ENCODE assay signal across 28 mouse cellular contexts in the genomic region with DNA sequence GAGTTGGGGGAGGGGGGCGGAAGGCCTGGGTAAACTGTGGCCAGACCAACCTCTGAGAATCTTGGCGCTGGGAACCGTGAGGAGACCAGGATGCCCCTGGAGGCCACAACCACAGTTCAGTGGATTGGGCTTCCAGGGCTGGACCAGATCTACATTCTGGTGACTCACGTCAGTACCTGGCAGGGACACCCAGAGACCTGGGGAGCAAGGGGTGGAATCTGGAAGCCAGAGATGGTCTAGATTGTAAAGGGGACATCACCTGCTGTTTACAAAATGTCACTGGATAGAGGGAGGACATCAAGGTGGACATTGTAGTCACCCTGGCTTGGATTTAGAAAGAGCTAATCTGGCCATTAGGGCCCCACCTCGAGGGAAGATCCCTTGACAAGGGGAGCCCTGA. TPM values are rescaled to one million over a fixed set of nuclear protein-coding genes. Genes with fewer than 3 reads are reported as not detected.
A peak's percentile ranks its signal among the peaks of the same experiment; 100 is the strongest.
DNase-seq lines count a peak whose midpoint lies in the region; ATAC-seq and TF ChIP-seq lines count a peak whose summit lies in the region.
"Had no signal": no experiment of that assay in that cellular context is flagged by ENCODE, and none has a peak within 500 bp of the region (broad histone marks: within the 10 kb centered on the region; RNA-seq: fewer than 3 reads in every experiment).

No protein-coding gene starts in this region.

- in situ Hi-C loops in ES-E14 (cut with MboI; ENCODE audit: low sequenced_read_pairs in 2 of 2, unreplicated experiment in 2 of 2), result loop anchor here in 1 of 2 experiments (25.0 kb wide), 1 partner anchor 342 kb away; the partner anchor contains the start of gene Faap20

- H3K9me3 ChIP-seq in forebrain, embryonic 11.5 days (ENCODE audit: control insufficient read depth, low read length), result no peaks in the 10 kb centered on the region
- H3K9me3 ChIP-seq in forebrain, embryonic 13.5 days (replicated peaks), result no peaks in the 10 kb centered on the region
- H3K9me3 ChIP-seq in ES-E14 (ENCODE audit: control insufficient read depth, insufficient read depth, low read depth, low read length), result no peaks in the 10 kb centered on the region
- H3K9me3 ChIP-seq: forebrain, embryonic 10.5 days; forebrain, embryonic 15.5 days; G1E; hindbrain, embryonic 10.5 days; hindbrain, embryonic 13.5 days; intestine, embryonic 15.5 days; kidney, embryonic 15.5 days had no signal

- peak; percentile 30 to 55 for DNase-seq in cerebellum, adult 18-20 months
- DNase-seq in cerebellum, postnatal 4 days (ENCODE audit: low spot score in 2 of 2), result no peak
- peak; percentile 36 for DNase-seq in forebrain, embryonic 11.5 days (ENCODE audit: low spot score)
- no peak for DNase-seq in ES-E14 (ENCODE audit: low read depth, low spot score)
- peak; percentile 50 for DNase-seq in cerebellum, adult 9-11 months
- DNase-seq: adrenal gland, postnatal 10 days; adrenal gland, postnatal 36 days; gastrocnemius, postnatal 10 days; gastrocnemius, postnatal 36 days; heart, postnatal 36 days; kidney, adult 11 months; kidney, adult 8-10 months had no signal

- no peaks in the 10 kb centered on the region for H3K36me3 ChIP-seq in forebrain, embryonic 11.5 days (ENCODE audit: control insufficient read depth, insufficient read depth, low read length)
- 0 out of 2 replicates have a peak, but pooled peaks cover 5% of the 10 kb centered on the region for H3K36me3 ChIP-seq in forebrain, embryonic 13.5 days (ENCODE audit: poor library complexity, severe bottlenecking)
- H3K36me3 ChIP-seq in ES-E14 (ENCODE audit: control insufficient read depth, insufficient read depth, low read length, poor library complexity, severe bottlenecking), result no peaks in the 10 kb centered on the region
- H3K36me3 ChIP-seq: forebrain, embryonic 10.5 days; forebrain, embryonic 15.5 days; G1E; hindbrain, embryonic 10.5 days; hindbrain, embryonic 13.5 days; intestine, embryonic 15.5 days; kidney, embryonic 15.5 days had no signal

- no peaks in the 10 kb centered on the region for H3K27me3 ChIP-seq in forebrain, embryonic 11.5 days (ENCODE audit: control insufficient read depth, insufficient read depth, low read length)
- 0 out of 2 replicates have a peak, but pooled peaks cover 13% of the 10 kb centered on the region for H3K27me3 ChIP-seq in forebrain, embryonic 13.5 days
- H3K27me3 ChIP-seq: forebrain, embryonic 15.5 days; intestine, embryonic 15.5 days; kidney, embryonic 15.5 days had no signal

- ATAC-seq in forebrain, embryonic 11.5 days (replicated peaks; ENCODE audit: low FRiP score), result no peak
- ATAC-seq in forebrain, embryonic 13.5 days, result no peak
- ATAC-seq in frontal cortex, adult (ENCODE audit: low TSS enrichment), result no peak
- ATAC-seq: CD4-positive, CD25-positive, alpha-beta regulatory T cell, adult 4 months; forebrain, embryonic 15.5 days; hindbrain, embryonic 16.5 days; intestine, embryonic 15.5 days; Patski had no signal

- no peak overlapping the region for H3K9ac ChIP-seq in forebrain, embryonic 11.5 days (ENCODE audit: low read length)
- no peak overlapping the region for H3K9ac ChIP-seq in forebrain, embryonic 13.5 days
- H3K9ac ChIP-seq in ES-E14 (ENCODE audit: insufficient read depth, low read depth, low read length, poor library complexity, severe bottlenecking), result no peak overlapping the region
- H3K9ac ChIP-seq: forebrain, embryonic 15.5 days; hindbrain, embryonic 13.5 days; intestine, embryonic 15.5 days; kidney, embryonic 15.5 days had no signal

- no peak overlapping the region for H3K4me2 ChIP-seq in forebrain, embryonic 11.5 days (ENCODE audit: low read depth, low read length, severe bottlenecking)
- no peak overlapping the region for H3K4me2 ChIP-seq in forebrain, embryonic 13.5 days
- H3K4me2 ChIP-seq: forebrain, embryonic 15.5 days; heart, embryonic 11.5 days; hindbrain, embryonic 13.5 days; intestine, embryonic 15.5 days; kidney, embryonic 15.5 days had no signal

- 82% methylated on average over 5 of the region's 5 CpGs for WGBS in forebrain, embryonic 11.5 days
- WGBS in forebrain, embryonic 13.5 days, result 85% methylated on average over 5 of the region's 5 CpGs

- H3K4me3 ChIP-seq in forebrain, embryonic 11.5 days (ENCODE audit: low read depth, low read length), result no peak overlapping the region
- H3K4me3 ChIP-seq in forebrain, embryonic 13.5 days, result no peak overlapping the region
- H3K4me3 ChIP-seq in ES-E14 (ENCODE audit: insufficient read depth in 1 of 2, low read depth in 1 of 2, low read length in 2 of 2, poor library complexity in 1 of 2, severe bottlenecking in 1 of 2), result peak overlapping the region; percentile 48 to 51; a peak in 1 of 4 replicates
- H3K4me3 ChIP-seq: forebrain, embryonic 10.5 days; forebrain, embryonic 15.5 days; hindbrain, embryonic 10.5 days; hindbrain, embryonic 13.5 days; intestine, embryonic 15.5 days; kidney, embryonic 15.5 days had no signal

- 0 out of 2 replicates have a peak, but pooled peaks cover 2% of the 10 kb centered on the region for H3K4me1 ChIP-seq in forebrain, embryonic 11.5 days (replicated peaks; ENCODE audit: control insufficient read depth, insufficient read depth, low read length)
- peaks cover 22% of the 10 kb centered on the region for H3K4me1 ChIP-seq in forebrain, embryonic 13.5 days
- peaks cover 0 to 14% of the 10 kb centered on the region in 2 experiments; a peak in 1 of 4 replicates for H3K4me1 ChIP-seq in ES-E14 (ENCODE audit: control insufficient read depth in 2 of 2, insufficient read depth in 2 of 2, low read length in 2 of 2, poor library complexity in 1 of 2)

- H3K27ac ChIP-seq in forebrain, embryonic 11.5 days (ENCODE audit: low read depth, low read length), result no peak overlapping the region
- H3K27ac ChIP-seq in forebrain, embryonic 13.5 days, result no peak overlapping the region
- no peak overlapping the region for H3K27ac ChIP-seq in ES-E14 (ENCODE audit: insufficient read depth, low read depth, low read length, poor library complexity, severe bottlenecking)
- H3K27ac ChIP-seq: forebrain, embryonic 10.5 days; forebrain, embryonic 15.5 days; hindbrain, embryonic 10.5 days; hindbrain, embryonic 13.5 days; intestine, embryonic 15.5 days; kidney, embryonic 15.5 days had no signal

TF ChIP-seq in ES-E14, 5 proteins besides CTCF, POLR2A, EP300 and RAD21:
- TF ChIP-seq HCFC1 (IDR thresholded peaks at IDR 0.05; ENCODE audit: borderline replicate concordance, insufficient read depth, low read length) (no peak), CHD2 (IDR thresholded peaks at IDR 0.05; ENCODE audit: low read depth, low read length) (no peak), ZC3H11A (IDR thresholded peaks at IDR 0.05; ENCODE audit: borderline replicate concordance, low read depth, low read length) (no peak), ZNF384 (IDR thresholded peaks at IDR 0.05; ENCODE audit: low read depth, low read length) (no peak), MAFK (IDR thresholded peaks at IDR 0.05; ENCODE audit: insufficient read depth, low read depth, low read length) (no peak)

RNA-seq across cellular contexts. Expression of gene Fam213b, which starts 3.4 kb away (rescaled TPM):
- 29.4 and 32.0 TPM in 2 replicates for polyA plus RNA-seq in forebrain, embryonic 11.5 days (2014; fragmentation: Nextera tagmentation; extraction: Ambion mirVana)
- polyA plus RNA-seq in forebrain, embryonic 13.5 days (2015; fragmentation: Nextera tagmentation; extraction: Ambion mirVana), result 29.5 and 34.1 TPM in 2 replicates
- 13.4 and 15.7 TPM in 2 replicates for total RNA-seq in ES-E14 (2012; rRNA removed)
- total RNA-seq: G1E had no signal
- polyA plus RNA-seq: G1E had no signal

RNA-seq across cellular contexts. Expression of gene Mmel1, which starts 26.2 kb away (rescaled TPM):
- 0.21 TPM in 1 of 2 replicates, not detected in the other for polyA plus RNA-seq in forebrain, embryonic 11.5 days (2014; fragmentation: Nextera tagmentation; extraction: Ambion mirVana)
- 0.12 and 0.24 TPM in 2 replicates for polyA plus RNA-seq in forebrain, embryonic 13.5 days (2015; fragmentation: Nextera tagmentation; extraction: Ambion mirVana)
- 2.4 and 3.1 TPM in 2 replicates for total RNA-seq in ES-E14 (2012; rRNA removed)
- total RNA-seq: gastrocnemius, adult 18-20 months; granulocyte monocyte progenitor cell, adult 5-6 weeks had no signal
- polyA plus RNA-seq: CD4-positive, CD25-positive, alpha-beta regulatory T cell, adult 4 months; Patski had no signal

RNA-seq across cellular contexts. Expression of gene Tnfrsf14, which starts 32.8 kb away (rescaled TPM):
- 0.61 and 1.4 TPM in 2 replicates for polyA plus RNA-seq in forebrain, embryonic 11.5 days (2014; fragmentation: Nextera tagmentation; extraction: Ambion mirVana)
- 0.14 and 0.28 TPM in 2 replicates for polyA plus RNA-seq in forebrain, embryonic 13.5 days (2015; fragmentation: Nextera tagmentation; extraction: Ambion mirVana)
- total RNA-seq in ES-E14 (2012; rRNA removed), result 0.53 and 0.85 TPM in 2 replicates
- polyA plus RNA-seq: forebrain, embryonic 15.5 days had no signal

RNA-seq across cellular contexts. Expression of gene Ttc34, which starts 58.3 kb away (rescaled TPM):
- 0.11 and 0.20 TPM in 2 replicates for polyA plus RNA-seq in forebrain, embryonic 11.5 days (2014; fragmentation: Nextera tagmentation; extraction: Ambion mirVana)
- 0.31 and 0.45 TPM in 2 replicates for polyA plus RNA-seq in forebrain, embryonic 13.5 days (2015; fragmentation: Nextera tagmentation; extraction: Ambion mirVana)
- 0.22 and 0.26 TPM in 2 replicates for total RNA-seq in ES-E14 (2012; rRNA removed)
- total RNA-seq: gastrocnemius, postnatal 10 days; gastrocnemius, postnatal 36 days had no signal
- polyA plus RNA-seq: C2C12; CD4-positive, CD25-positive, alpha-beta regulatory T cell, adult 4 months; G1E; intestine, embryonic 15.5 days; Patski had no signal

Comparison
In these comparisons a context has a peak if more than half of its experiments do, and no peak if none do; other contexts are left out.
1. DNase-seq: peak in cerebellum, adult 18-20 months (2 of 2), forebrain, embryonic 11.5 days (single experiment) and cerebellum, adult 9-11 months (single experiment); none in cerebellum, postnatal 4 days (0 of 2) and ES-E14 (single experiment).
2. H3K4me3 ChIP-seq: peak in ES-E14 (2 of 2); none in forebrain, embryonic 11.5 days (single experiment) and forebrain, embryonic 13.5 days (single experiment).